Mouse (Mus musculus) thymus, adult 18-20 months (tissue): ENCODE results near the gene Slc16a10.
"Not testable (repeated sequence)": the region's sequence is repeated elsewhere in the genome, so short reads cannot be mapped to it uniquely, and the experiment has no call there.

Experiments used
- DNase-seq, 2 experiments: peaks; one replicate each; pipeline ENCODE4 v3.0.0; 2022; ENCODE audit warnings: mixed read lengths in 2 of 2

The Slc16a10 gene

DNA sequence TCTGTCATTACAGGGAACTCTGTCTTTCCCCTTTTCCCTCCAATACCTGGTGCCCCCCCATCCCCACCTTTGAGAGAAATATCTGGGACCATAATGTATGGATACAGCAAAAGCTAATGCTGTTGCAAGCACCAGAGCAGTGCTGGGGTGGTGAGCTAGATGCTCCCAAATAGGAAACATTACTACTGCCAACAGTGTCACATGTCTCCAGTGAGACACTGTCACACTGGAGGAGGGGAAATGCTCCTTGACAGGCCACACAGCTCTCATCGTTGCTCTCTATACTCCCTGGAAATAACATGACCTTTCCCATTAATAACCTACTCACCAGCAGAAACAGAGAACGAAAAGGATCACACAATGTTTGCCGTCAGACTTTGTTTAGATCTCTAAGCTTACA is 122.6 kb downstream of the Slc16a10 start:
- DNase-seq = no peak

DNA sequence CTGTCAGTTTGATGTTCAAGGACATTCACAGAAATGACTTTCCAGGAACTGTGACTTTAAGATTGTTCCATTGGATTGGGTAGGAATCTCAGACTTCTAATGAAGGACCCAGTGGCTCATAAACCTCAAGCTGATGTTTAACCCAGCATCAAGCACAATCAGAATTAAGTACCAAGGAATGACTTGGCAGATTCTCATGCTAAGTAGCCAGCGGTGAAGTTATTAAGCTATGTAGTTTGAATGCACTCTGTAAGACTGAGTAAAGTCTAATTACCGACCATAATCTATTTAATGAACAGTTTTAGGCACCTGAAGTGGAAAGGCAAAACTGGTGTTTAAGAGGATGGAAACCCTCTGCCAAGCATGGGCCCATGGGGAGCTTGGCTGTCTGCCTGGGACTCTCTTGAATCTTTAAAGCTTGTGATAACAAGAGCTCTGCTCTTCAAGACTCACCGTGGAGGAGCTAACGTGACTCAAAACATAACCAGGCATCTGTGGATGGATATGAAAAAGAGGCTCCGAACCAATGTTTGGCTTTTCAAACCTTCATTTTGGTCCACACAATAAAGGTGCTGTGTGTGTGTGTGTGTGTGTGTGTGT is 123.7 kb downstream of the Slc16a10 start:
- DNase-seq = no peak

DNA sequence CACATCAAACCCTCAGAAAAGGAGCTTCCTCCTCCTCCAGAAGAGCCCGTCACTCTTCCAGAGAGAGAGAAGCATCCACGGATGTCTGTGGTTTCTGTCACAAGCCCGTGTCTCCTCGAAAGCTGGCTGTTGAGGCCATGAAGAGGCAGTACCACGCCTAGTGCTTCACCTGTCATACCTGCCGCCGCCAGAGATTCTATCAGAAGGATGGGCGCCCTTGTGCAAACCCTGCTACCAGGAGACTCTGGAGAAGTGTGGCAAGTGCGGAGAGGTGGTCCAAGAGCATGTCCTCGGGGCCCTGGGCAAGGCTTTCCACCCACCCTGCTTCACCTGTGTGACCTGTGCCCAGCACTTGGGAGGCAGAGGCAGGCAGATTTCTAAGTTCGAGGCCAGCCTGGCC is 132.5 kb downstream of the Slc16a10 start:
- no peak for DNase-seq

DNA sequence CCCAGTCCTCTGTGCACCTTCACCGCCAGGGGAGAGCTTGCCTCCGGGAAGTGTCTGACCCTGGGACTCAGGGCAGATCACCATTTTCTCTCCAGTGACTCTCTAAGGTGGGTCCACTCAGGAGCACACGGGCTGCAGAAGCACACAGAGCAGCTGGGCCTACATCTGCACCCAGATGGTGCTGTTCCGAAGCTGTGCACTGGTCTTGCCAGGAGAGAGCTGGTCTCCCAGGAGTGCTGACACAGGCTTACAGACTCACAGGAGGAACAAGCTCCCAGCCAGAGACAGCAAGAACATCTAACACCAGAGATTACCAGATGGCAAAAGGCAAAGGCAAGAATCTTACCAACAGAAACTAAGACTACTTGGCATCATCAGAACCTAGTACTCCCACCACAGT is 133.2 kb downstream of the Slc16a10 start:
- not testable (repeated sequence) for DNase-seq

DNA sequence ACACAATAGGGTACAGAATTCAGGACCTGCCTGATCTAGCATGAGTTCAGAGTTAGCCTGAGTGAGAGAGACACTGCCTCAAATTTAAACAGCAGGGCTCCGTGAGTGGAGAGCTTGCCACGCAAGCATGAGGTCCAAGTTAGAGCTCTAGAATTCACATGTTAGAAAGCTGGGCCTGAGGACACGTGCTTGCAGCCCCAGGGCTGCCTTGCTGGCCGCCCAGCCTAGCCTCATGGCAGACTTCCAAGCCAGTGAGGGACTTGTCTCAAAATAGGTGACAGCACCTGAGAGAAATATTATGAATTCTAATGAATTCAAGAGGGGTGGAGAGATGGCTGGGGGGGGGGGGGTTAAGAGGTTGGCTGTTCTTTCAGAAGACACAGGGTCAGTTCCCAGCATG is 134.1 kb downstream of the Slc16a10 start:
- no peak for DNase-seq

DNA sequence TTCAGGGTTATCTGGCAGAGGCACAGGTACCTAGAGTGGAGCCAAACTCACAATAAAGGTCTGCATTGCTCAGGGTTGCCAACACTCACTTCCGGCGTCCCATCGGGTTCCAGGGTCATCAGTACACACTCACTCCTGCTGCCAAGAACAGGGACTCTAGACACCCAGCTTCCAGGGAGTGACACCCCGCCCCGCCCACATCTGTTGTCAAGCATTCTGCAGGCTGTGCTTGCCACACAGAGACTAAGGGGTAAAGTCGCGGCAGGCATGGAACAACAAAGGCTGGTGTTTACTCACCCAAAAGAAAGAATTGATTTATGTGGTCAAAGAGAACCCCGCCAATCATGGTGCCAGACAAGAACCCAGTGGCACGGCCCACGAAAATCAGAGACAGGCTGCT is 135.1 kb downstream of the Slc16a10 start:
- DNase-seq = no peak

DNA sequence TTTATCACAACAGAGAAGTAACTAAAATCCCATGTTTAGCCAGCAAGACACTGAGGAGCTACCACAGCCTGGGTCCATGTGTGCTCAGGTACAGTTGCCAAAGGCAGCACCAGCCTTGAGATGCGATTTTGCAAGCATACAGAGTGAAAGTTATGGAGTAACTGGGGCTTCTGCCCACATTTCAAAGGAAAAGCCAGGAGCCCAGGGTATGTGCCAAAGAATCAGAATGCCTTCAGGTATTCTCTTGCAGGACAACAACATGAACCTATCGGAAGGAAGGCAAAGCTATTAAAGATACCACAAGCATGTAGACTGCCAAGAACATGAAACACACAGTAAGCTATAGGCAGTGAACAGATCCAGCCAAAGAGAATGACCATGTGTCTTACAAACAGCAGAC is 141.3 kb downstream of the Slc16a10 start:
- DNase-seq = no peak

DNA sequence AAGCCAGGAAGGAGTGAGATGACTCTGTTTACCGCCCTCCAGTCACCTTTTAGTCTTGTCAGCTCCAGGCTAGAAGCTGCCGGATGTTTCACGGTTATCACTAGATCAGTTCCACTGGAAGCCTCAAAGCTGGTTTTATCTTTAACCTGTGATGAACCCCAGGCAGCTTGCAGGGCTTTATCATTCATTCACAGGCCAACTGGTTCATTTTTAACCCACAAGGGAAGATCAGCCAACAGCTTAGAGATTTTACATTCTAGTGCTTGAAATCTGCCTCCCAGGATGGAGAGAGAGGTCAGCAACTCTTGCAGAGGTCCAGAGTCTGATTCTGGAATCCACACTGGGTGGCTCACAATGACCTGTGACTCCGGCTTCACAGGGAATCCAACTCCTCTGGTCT is 150.9 kb downstream of the Slc16a10 start:
- peak in 1 of 2 experiments; percentile 30 for DNase-seq

DNA sequence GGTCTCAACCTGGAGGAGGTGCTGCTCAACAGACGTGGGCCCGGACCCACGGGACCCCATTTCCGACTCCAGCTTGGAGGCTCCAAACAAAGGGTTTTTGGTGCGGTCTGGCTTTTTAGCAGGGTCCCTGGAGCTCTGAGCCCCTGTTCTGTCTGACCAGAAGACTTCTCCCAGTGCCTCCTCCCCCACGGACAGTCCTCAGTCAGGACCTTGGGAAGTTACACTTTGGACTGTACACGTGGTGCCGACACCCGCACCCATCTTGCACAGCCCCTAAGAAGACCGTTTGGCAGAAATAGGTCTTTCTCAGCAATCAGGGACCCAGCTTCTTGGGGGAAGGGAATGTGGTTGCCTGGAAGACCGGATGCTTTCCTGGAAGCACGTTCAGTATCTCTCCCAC is 155.6 kb downstream of the Slc16a10 start, which contains the start of gene Mfsd4b5:
Gene Mfsd4b5, minus strand, starts transcription at position 181 of the 400 bp plus-strand sequence.
- DNase-seq = no peak
